Mouse (Mus musculus) limb, embryonic 12.5 days (tissue): ENCODE results near the gene Pgghg. TPM values are rescaled to one million over a fixed set of nuclear protein-coding genes. Genes with fewer than 3 reads are reported as not detected.

ENCODE experiments used
- ATAC-seq: fragments of 200-750 bp; cut with Nextera tagmentation; 2 replicates; pipeline ENCODE4 v1.8.0; 2017; ENCODE audit warnings: low read depth, moderate TSS enrichment; ENCODE audit not compliant: insufficient number of reproducible peaks, insufficient read depth, low FRiP score, low TSS enrichment
- H3K27ac ChIP-seq: fragments of 300-500 bp; sonication (generic); 2 replicates; pipeline ENCODE4 v1.5.1; 2016; ENCODE audit warnings: mild to moderate bottlenecking, moderate library complexity
- H3K27me3 ChIP-seq: fragments of 300-500 bp; sonication (generic); 2 replicates; pipeline ENCODE4 v1.6.1; 2016; ENCODE audit warnings: mild to moderate bottlenecking, moderate library complexity
- H3K36me3 ChIP-seq: fragments of 300-500 bp; sonication (generic); 2 replicates; pipeline ENCODE4 v1.6.1; 2016; ENCODE audit warnings: mild to moderate bottlenecking, moderate library complexity
- H3K4me1 ChIP-seq: fragments of 300-500 bp; sonication (generic); replicated peaks from 2 replicates; pipeline ENCODE4 v1.6.1; 2016
- H3K4me2 ChIP-seq: fragments of 300-500 bp; sonication (generic); 2 replicates; pipeline ENCODE4 v1.6.1; 2016; ENCODE audit warnings: mild to moderate bottlenecking, moderate library complexity
- H3K4me3 ChIP-seq: fragments of 300-500 bp; sonication (generic); replicated peaks from 2 replicates; pipeline ENCODE4 v1.5.1; 2016; ENCODE audit warnings: mild to moderate bottlenecking
- H3K9ac ChIP-seq: fragments of 300-500 bp; sonication (generic); replicated peaks from 2 replicates; pipeline ENCODE4 v1.6.1; 2016; ENCODE audit warnings: mild to moderate bottlenecking, moderate library complexity
- H3K9me3 ChIP-seq: fragments of 300-500 bp; sonication (generic); 2 replicates; pipeline ENCODE4 v1.6.1; 2016; ENCODE audit warnings: mild to moderate bottlenecking, moderate library complexity
- WGBS: fragments of 180-500 bp; shearing (Covaris S2); methylation state at CpG from one replicate; pipeline ENCODE4 v1.1.7; 2016; 5-methylcytosine and 5-hydroxymethylcytosine counted together
- polyA plus RNA-seq: library from polyadenylated mRNA; unstranded; fragments of >200 nt; fragmentation: Nextera tagmentation; extraction: Ambion mirVana; gene quantifications from 2 replicates; pipeline ENCODE4 v1.2.1, GENCODE M21; 2016

Gene Pgghg
- polyA plus RNA-seq, 1 experiment from 2014 or later: 18.9 TPM

DNA sequence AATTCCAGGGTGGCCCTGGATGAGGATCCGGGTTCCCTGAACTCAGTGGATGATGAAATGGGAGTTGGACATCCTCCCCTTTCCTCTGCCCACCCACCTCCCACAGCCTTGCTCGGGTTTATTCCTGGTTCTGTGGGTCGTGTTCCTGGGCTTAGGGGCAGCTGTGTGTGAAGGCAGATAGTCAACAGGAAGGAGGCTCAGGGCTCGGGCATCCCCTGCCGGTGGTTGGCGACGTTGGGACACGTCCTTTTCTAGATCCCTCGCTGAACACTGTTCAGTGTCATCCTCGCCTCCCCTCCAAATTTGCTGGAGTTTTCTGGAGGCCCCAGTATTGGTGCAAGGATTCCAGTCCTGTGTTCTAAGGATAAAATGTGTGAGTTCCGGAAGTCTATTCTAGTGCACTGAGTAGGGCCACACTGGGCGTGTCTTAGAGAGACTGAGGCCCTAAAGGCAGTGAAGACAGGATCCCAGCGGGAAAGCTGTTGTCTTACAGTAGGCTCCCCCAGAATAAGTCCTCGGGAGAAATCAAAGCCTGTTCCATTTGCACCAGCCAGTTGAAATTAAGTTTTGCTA lies 50.0 kb downstream of the Pgghg start:
- Histone ChIP-seq H3K4me1 (peaks cover 11% of the 10 kb centered on the region), H3K36me3 (no peaks in the 10 kb centered on the region), H3K4me2 (no peak overlapping the region), H3K9ac (no peak overlapping the region), H3K27me3 (no peaks in the 10 kb centered on the region), H3K9me3 (no peaks in the 10 kb centered on the region), H3K27ac (peak overlapping the region; percentile 41; the same call in 1 of the 2 replicates), H3K4me3 (no peak overlapping the region)
- no peak for ATAC-seq
- 86% methylated on average over 14 of the region's 14 CpGs for WGBS

Other genes starting within 250 kb of the Pgghg start
- gene Olfr541, start 244.1 kb upstream of the Pgghg start, polyA plus RNA-seq: not detected in 2 replicates
- not detected in 2 replicates for gene Cyp2e1, start 177.7 kb upstream of the Pgghg start, polyA plus RNA-seq
- gene Syce1, start 153.5 kb upstream of the Pgghg start, polyA plus RNA-seq: 0.69 and 1.4 TPM in 2 replicates
- 3.0 TPM in 2 replicates for gene Zfp941, start 119.2 kb upstream of the Pgghg start, polyA plus RNA-seq
- 0.33 and 1.3 TPM in 2 replicates for gene Urah, start 106.4 kb upstream of the Pgghg start, polyA plus RNA-seq
- gene Scgb1c1, start 95.8 kb upstream of the Pgghg start, polyA plus RNA-seq: not detected in 2 replicates
- gene Odf3, start 93.6 kb upstream of the Pgghg start, polyA plus RNA-seq: not detected in 2 replicates
- gene Gm45785, start 85.1 kb upstream of the Pgghg start, polyA plus RNA-seq: 0.23 TPM in 1 of 2 replicates, not detected in the other
- 53.0 and 60.3 TPM in 2 replicates for gene Ric8a, start 84.4 kb upstream of the Pgghg start, polyA plus RNA-seq
- gene Bet1l, start 83.8 kb upstream of the Pgghg start, polyA plus RNA-seq: 38.3 and 38.9 TPM in 2 replicates
- gene Psmd13, start 59.4 kb upstream of the Pgghg start, polyA plus RNA-seq: 271 and 302 TPM in 2 replicates
- gene Sirt3, start 59.1 kb upstream of the Pgghg start, polyA plus RNA-seq: 28.3 and 29.9 TPM in 2 replicates
- 1.9 and 2.7 TPM in 2 replicates for gene Cox8b, start 40.9 kb upstream of the Pgghg start, polyA plus RNA-seq
- not detected in 2 replicates for gene Nlrp6, start 20.5 kb upstream of the Pgghg start, polyA plus RNA-seq
- gene Ifitm5, start 8.9 kb downstream of the Pgghg start, polyA plus RNA-seq: 5.6 and 6.1 TPM in 2 replicates
- gene Gm45717, start 14.5 kb downstream of the Pgghg start, polyA plus RNA-seq: not detected in 2 replicates
- 941 and 1,046 TPM in 2 replicates for gene Ifitm2, start 14.6 kb downstream of the Pgghg start, polyA plus RNA-seq
- 77.8 and 78.8 TPM in 2 replicates for gene Ifitm1, start 25.8 kb downstream of the Pgghg start, polyA plus RNA-seq
- 56.5 and 68.6 TPM in 2 replicates for gene Ifitm3, start 69.4 kb downstream of the Pgghg start, polyA plus RNA-seq
- not detected in 2 replicates for gene Ifitm6, start 76.5 kb downstream of the Pgghg start, polyA plus RNA-seq
- not detected in 2 replicates for gene Gm17387, start 87.7 kb downstream of the Pgghg start, polyA plus RNA-seq
- 37.3 and 40.1 TPM in 2 replicates for gene B4galnt4, start 119.7 kb downstream of the Pgghg start, polyA plus RNA-seq
- gene Pkp3, start 136.8 kb downstream of the Pgghg start, polyA plus RNA-seq: 14.6 and 14.9 TPM in 2 replicates
- gene Sigirr, start 159.2 kb downstream of the Pgghg start, polyA plus RNA-seq: 2.2 and 2.5 TPM in 2 replicates
- gene Ano9, start 176.4 kb downstream of the Pgghg start, polyA plus RNA-seq: 1.6 and 2.0 TPM in 2 replicates
- gene Ptdss2, start 181.0 kb downstream of the Pgghg start, polyA plus RNA-seq: 76.0 and 76.7 TPM in 2 replicates
- gene Rnh1, start 231.5 kb downstream of the Pgghg start, polyA plus RNA-seq: 88.5 and 91.5 TPM in 2 replicates